Mouse (Mus musculus) CD4-positive, CD25-positive, alpha-beta regulatory T cell, adult 9 weeks (primary cell): ENCODE measurements around the gene Col18a1. TPM values are rescaled to one million over a fixed set of nuclear protein-coding genes. Genes with fewer than 3 reads are reported as not detected.

Experiments
- polyA plus RNA-seq: library from polyadenylated mRNA; unstranded; fragments of 100-300 nt; shearing (Covaris generic); gene quantifications from one replicate; pipeline ENCODE4 v1.2.1, GENCODE M21; 2017

Col18a1 gene
- 0.16 TPM for polyA plus RNA-seq

DNA sequence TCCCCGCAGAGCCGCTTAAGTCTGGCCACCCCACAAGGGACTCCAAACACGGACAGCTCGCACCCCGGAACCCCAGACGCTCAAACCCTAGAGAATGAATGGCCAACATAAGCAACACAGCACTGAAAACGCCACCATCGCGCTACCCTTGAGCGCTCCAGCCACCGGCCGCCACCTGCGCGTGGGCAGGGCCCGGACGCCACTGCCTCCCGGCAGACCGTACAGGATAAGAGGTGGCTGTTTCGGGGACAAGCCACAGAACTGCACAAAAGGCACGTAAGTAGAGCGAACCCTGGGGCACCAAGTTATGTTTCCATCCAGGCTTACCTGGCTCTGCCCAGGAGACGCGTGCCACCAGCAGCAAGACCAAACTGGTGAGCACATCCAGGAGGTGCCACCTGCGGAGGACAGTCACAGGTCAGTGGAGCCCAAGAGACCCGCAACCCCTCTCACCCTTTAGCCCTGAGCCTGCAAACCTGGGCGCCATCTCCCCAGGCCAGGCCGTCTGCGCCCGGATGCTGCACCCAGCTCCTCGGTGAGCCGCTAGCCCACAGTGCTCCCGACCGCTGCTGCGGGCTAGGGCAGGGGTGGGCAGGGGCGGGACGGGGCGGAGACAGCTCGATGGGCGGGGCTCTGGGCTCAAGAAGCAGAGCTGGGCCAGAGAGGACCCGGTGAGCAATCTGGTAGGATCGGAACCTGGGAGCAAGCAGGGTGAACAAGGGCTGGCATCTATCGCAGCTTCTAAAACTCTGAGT is at the start of gene Col18a1:
Gene Col18a1, minus strand, starts transcription at position 586 of the 755 bp plus-strand sequence.

DNA sequence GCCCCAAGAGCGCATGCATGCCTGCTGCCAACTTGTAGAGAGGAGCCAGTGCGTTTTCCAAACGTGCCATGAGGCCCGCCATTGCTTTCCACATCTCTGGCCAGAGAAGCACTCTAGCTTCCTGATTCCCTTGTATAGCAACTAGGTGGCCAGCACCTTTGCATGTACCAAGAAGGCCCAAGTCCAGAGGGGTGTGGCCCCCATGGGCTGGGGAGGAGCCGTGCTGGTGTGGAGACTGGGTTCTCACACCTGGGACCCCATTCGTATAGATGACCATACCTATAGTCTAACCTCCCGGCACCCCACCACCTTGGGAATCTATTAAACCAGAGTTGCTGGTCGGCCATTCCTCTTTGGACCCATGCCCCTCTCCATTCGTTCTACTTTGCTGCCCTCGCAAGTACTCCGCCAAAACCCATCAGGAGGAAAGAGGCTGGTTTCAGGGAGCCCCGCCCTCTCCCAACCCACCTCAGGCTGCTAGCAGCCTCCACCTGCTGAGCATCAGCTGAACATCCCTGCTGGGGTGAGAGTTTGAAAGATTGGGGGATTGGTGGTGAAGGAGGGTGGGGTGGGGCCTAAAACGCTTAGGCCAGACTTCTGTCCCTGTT is 134.5 kb downstream of the Col18a1 start, which contains the start of gene Slc19a1:
Gene Slc19a1, plus strand, starts transcription at position 474 of the 608 bp plus-strand sequence.

Other genes starting within 250 kb of the Col18a1 start
- 11.2 TPM for gene Pcbp3, start 204.7 kb downstream of the Col18a1 start, polyA plus RNA-seq
- gene Slc19a1, start 134.3 kb downstream of the Col18a1 start, polyA plus RNA-seq, result 68.8 TPM
- 51.3 TPM for gene Pofut2, start 92.7 kb upstream of the Col18a1 start, polyA plus RNA-seq